Mouse (Mus musculus): Measurements from ENCODE around the gene Hsd17b7.

DNA sequence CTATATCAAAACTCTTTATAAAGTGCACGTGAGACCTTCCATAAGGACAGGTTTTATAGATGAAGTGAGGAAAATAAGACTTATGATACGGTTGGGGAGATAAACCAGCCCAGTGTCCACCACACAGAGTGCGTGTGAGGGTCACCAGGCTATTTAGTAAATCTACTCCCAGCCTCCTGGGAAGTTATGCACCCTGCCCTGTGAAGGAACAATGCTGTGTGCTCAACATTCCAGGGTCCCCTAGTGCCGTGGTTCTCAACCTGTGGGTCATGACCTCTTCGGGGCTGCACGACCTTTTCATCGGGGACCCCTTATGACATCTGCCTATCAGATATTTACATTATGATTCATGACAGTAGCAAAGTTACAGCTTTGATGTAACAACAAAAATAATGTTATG is 20.8 kb downstream of the Hsd17b7 start:
- no peak for TF ChIP-seq HCFC1 (IDR thresholded peaks at IDR 0.05; ENCODE audit: borderline replicate concordance, insufficient read depth, low read length)
- no peak for TF ChIP-seq ZC3H11A (IDR thresholded peaks at IDR 0.05; ENCODE audit: borderline replicate concordance, low read depth, low read length)
- no peak for TF ChIP-seq CHD2 (IDR thresholded peaks at IDR 0.05; ENCODE audit: low read depth, low read length)
- TF ChIP-seq MAFK (IDR thresholded peaks at IDR 0.05; ENCODE audit: insufficient read depth, low read depth, low read length): no peak
- no peak for TF ChIP-seq ZNF384 (IDR thresholded peaks at IDR 0.05; ENCODE audit: low read depth, low read length)

Measured in ES-E14 (cell line).